Mouse (Mus musculus): ENCODE measurements around the gene Oas1a. TPM values are rescaled to one million over a fixed set of nuclear protein-coding genes. Genes with fewer than 3 reads are reported as not detected.

Gene Oas1a
- total and polyA plus RNA-seq, 3 experiments = 1.1 to 2.6 (median 1.7) TPM

- Histone ChIP-seq H3K4me1 (ENCODE audit: control insufficient read depth in 1 of 2, insufficient read depth in 2 of 2) (no peaks in the 10 kb centered on the region), H3K79me2 (replicated peaks; ENCODE audit: control insufficient read depth, extremely low read depth, insufficient read depth, poor library complexity, severe bottlenecking) (no peaks in the 10 kb centered on the region), H3K36me3 (replicated peaks in 1 of 2; ENCODE audit: control insufficient read depth in 1 of 2, insufficient read depth in 1 of 2, low read length in 1 of 2) (no peaks in the 10 kb centered on the region), H3K9me3 (replicated peaks; ENCODE audit: low read length) (peaks cover 4% of the 10 kb centered on the region), H3K9ac (ENCODE audit: insufficient read depth, low read depth) (no peak overlapping the region), H3K4me3 (replicated peaks in 1 of 3; ENCODE audit: low read depth in 2 of 3, low read length in 2 of 3, poor library complexity in 1 of 3) (no peak overlapping the region), H3K27ac (ENCODE audit: insufficient read depth, low read depth) (no peak overlapping the region), H3K4me2 (ENCODE audit: insufficient read depth, low read depth, poor library complexity, severe bottlenecking) (no peak overlapping the region), H3K27me3 (replicated peaks) (peaks cover 86% of the 10 kb centered on the region)
- TF ChIP-seq JUN (IDR thresholded peaks at IDR 0.05; ENCODE audit: insufficient read depth, low read depth, low read length) (no peak), NELFE (IDR thresholded peaks at IDR 0.05; ENCODE audit: low read depth, low read length) (no peak), NRF1 (IDR thresholded peaks at IDR 0.05; ENCODE audit: low read depth, low read length) (no peak), POLR2AphosphoS2 (IDR thresholded peaks at IDR 0.05; ENCODE audit: low read depth, low read length) (no peak), BHLHE40 (IDR thresholded peaks at IDR 0.05; ENCODE audit: low read depth, low read length) (no peak), HCFC1 (IDR thresholded peaks at IDR 0.05; ENCODE audit: low read depth, low read length) (no peak), MAX (IDR thresholded peaks at IDR 0.05; ENCODE audit: low read length) (no peak), ETS1 (conservative IDR thresholded peaks at IDR 0.05; ENCODE audit: low read depth, low read length) (no peak), GABPA (IDR thresholded peaks at IDR 0.05; ENCODE audit: insufficient replicate concordance, low read depth, low read length) (no peak), E2F4 (IDR thresholded peaks at IDR 0.05; ENCODE audit: insufficient replicate concordance, low read depth, low read length) (no peak), MXI1 (IDR thresholded peaks at IDR 0.05; ENCODE audit: low read depth, low read length) (no peak), PAX5 (IDR thresholded peaks at IDR 0.05; ENCODE audit: low read length) (no peak), SMC3 (IDR thresholded peaks at IDR 0.05; ENCODE audit: low read depth, low read length) (no peak), EP300 (IDR thresholded peaks at IDR 0.05; ENCODE audit: low read length) (no peak), IRF4 (IDR thresholded peaks at IDR 0.05; ENCODE audit: low read depth, low read length) (no peak)
- dilution Hi-C loops (cut with MboI; ENCODE audit: extremely low pct_ligation_motif_present, extremely low pct_unique_long_range_greater_than_20kb, low sequenced_read_pairs) (no loop called here), in situ Hi-C loops (cut with MboI; ENCODE audit: low pct_ligation_motif_present, low pct_unique_long_range_greater_than_20kb, low sequenced_read_pairs) (no loop called here)
- no peak for DNase-seq (ENCODE audit: extremely low read depth)
Observed at GRCm38 (mm10) chr5:120869436-120870015, 37.8 kb downstream of the Oas1a start.

- no peaks in the 10 kb centered on the region for H3K79me2 ChIP-seq (replicated peaks; ENCODE audit: control insufficient read depth, extremely low read depth, insufficient read depth, poor library complexity, severe bottlenecking)
- no peak overlapping the region for H3K4me2 ChIP-seq (ENCODE audit: insufficient read depth, low read depth, poor library complexity, severe bottlenecking)
- dilution Hi-C loops (cut with MboI; ENCODE audit: extremely low pct_ligation_motif_present, extremely low pct_unique_long_range_greater_than_20kb, low sequenced_read_pairs) = no loop called here
- peaks cover 4% of the 10 kb centered on the region for H3K9me3 ChIP-seq (replicated peaks; ENCODE audit: low read length)
- H3K36me3 ChIP-seq (replicated peaks in 1 of 2; ENCODE audit: control insufficient read depth in 1 of 2, insufficient read depth in 1 of 2, low read length in 1 of 2) = no peaks in the 10 kb centered on the region
- in situ Hi-C loops (cut with MboI; ENCODE audit: low pct_ligation_motif_present, low pct_unique_long_range_greater_than_20kb, low sequenced_read_pairs) = no loop called here
- H3K4me3 ChIP-seq (replicated peaks in 1 of 3; ENCODE audit: low read depth in 2 of 3, low read length in 2 of 3, poor library complexity in 1 of 3) = no peak overlapping the region
- no peak overlapping the region for H3K27ac ChIP-seq (ENCODE audit: insufficient read depth, low read depth)
- peak; percentile 48 for DNase-seq (ENCODE audit: extremely low read depth)
- no peaks in the 10 kb centered on the region for H3K4me1 ChIP-seq (ENCODE audit: control insufficient read depth in 1 of 2, insufficient read depth in 2 of 2)
- no peak overlapping the region for H3K9ac ChIP-seq (ENCODE audit: insufficient read depth, low read depth)
- peak; percentile 53 for TF ChIP-seq SMC3 (IDR thresholded peaks at IDR 0.05; ENCODE audit: low read depth, low read length)
- TF ChIP-seq CTCF (conservative IDR thresholded peaks at IDR 0.05 in 1 of 2, IDR thresholded peaks at IDR 0.05 in 1 of 2; ENCODE audit: low read depth in 2 of 2, low read length in 2 of 2) = peak; percentile 37 to 76; a peak in 2 of 4 replicates
- peak; percentile 59 for TF ChIP-seq RAD21 (IDR thresholded peaks at IDR 0.05; ENCODE audit: low read depth, low read length)
- TF ChIP-seq USF1 (IDR thresholded peaks at IDR 0.05; ENCODE audit: low read depth, low read length) = no peak
- peaks cover 67% of the 10 kb centered on the region for H3K27me3 ChIP-seq (replicated peaks)
Observed at GRCm38 (mm10) chr5:120865336-120865860, 41.9 kb downstream of the Oas1a start.
